Mouse (Mus musculus): Measurements from ENCODE around the gene Acss3.

GRCm38 (mm10) chr10:107050489-107050888 lies 73.0 kb downstream of the Acss3 start:
- TF ChIP-seq GATA1 (IDR thresholded peaks at IDR 0.05; ENCODE audit: borderline replicate concordance, low read length) (no peak), FLI1 (IDR thresholded peaks at IDR 0.05; ENCODE audit: low read length) (no peak)

All from megakaryocyte, embryonic 14.5 days (primary cell).